Mouse (Mus musculus) stomach, postnatal 0 days (tissue): ENCODE results near the gene Sox5.

Experiments
- CTCF ChIP-seq: IDR thresholded peaks from 2 replicates; pipeline ENCODE4 v1.5.1; 2016; ENCODE audit warnings: antibody characterized with exemption, low read depth, mild to moderate bottlenecking, moderate library complexity
- EP300 ChIP-seq: optimal IDR thresholded peaks from 2 replicates; pipeline ENCODE3; 2016; ENCODE audit warnings: antibody characterized with exemption

DNA sequence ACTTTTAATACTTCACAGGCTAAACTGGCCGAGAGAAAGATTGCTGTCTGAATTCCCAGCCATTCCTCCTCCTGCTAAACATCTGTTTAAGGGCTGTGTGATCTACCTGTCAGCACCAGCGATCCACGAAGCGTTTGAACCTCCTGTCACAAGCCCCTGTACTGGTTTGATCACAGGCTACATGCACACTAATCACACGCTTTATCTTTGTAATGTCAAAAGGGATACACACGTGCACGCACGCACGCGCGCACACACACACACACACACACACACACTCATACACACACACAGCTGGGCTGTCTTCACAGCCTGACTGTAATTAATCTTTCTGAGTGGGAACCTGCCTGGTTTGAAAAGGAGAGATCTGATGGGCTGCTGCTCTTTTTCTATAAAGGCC, 784.2 kb downstream of the Sox5 start:
- no peak for TF ChIP-seq CTCF
- TF ChIP-seq EP300: no peak
